Mouse (Mus musculus) forebrain, embryonic 12.5 days (tissue): ENCODE data around the gene Snx10. TPM values are rescaled to one million over a fixed set of nuclear protein-coding genes. Genes with fewer than 3 reads are reported as not detected.

ENCODE experiments used
- ATAC-seq: fragments of 200-750 bp; cut with Nextera tagmentation; 2 replicates; pipeline ENCODE4 v1.8.0; 2017; ENCODE audit warnings: moderate TSS enrichment; ENCODE audit not compliant: low FRiP score
- H3K27ac ChIP-seq: fragments of 300-500 bp; sonication (generic); 2 replicates; pipeline ENCODE4 v1.5.1; 2016; ENCODE audit warnings: mild to moderate bottlenecking
- H3K27me3 ChIP-seq: fragments of 300-500 bp; sonication (generic); 2 replicates; pipeline ENCODE4 v1.6.1; 2016; ENCODE audit warnings: mild to moderate bottlenecking
- H3K36me3 ChIP-seq: fragments of 300-500 bp; sonication (generic); replicated peaks from 2 replicates; pipeline ENCODE4 v1.6.1; 2016; ENCODE audit warnings: mild to moderate bottlenecking
- H3K4me1 ChIP-seq: fragments of 300-500 bp; sonication (generic); 2 replicates; pipeline ENCODE4 v1.6.1; 2016
- H3K4me2 ChIP-seq: fragments of 300-500 bp; sonication (generic); 2 replicates; pipeline ENCODE4 v1.6.1; 2016; ENCODE audit warnings: mild to moderate bottlenecking, moderate library complexity
- H3K4me3 ChIP-seq: fragments of 300-500 bp; sonication (generic); replicated peaks from 2 replicates; pipeline ENCODE4 v1.5.1; 2016; ENCODE audit warnings: mild to moderate bottlenecking
- H3K9ac ChIP-seq: fragments of 300-500 bp; sonication (generic); 2 replicates; pipeline ENCODE4 v1.6.1; 2016; ENCODE audit warnings: mild to moderate bottlenecking
- H3K9me3 ChIP-seq: fragments of 300-500 bp; sonication (generic); 2 replicates; pipeline ENCODE4 v1.6.1; 2016
- WGBS: fragments of 180-500 bp; shearing (Covaris S2); methylation state at CpG from one replicate; pipeline ENCODE4 v1.1.7; 2016; 5-methylcytosine and 5-hydroxymethylcytosine counted together
- polyA plus RNA-seq: library from polyadenylated mRNA; unstranded; fragments of >200 nt; fragmentation: Nextera tagmentation; extraction: Ambion mirVana; gene quantifications from 2 replicates; pipeline ENCODE4 v1.2.1, GENCODE M21; 2016

Snx10 gene
- polyA plus RNA-seq, 1 experiment from 2014 or later, result 39.8 TPM

GRCm38 (mm10) chr6:51541422-51541821 lies 17.7 kb downstream of the Snx10 start:
- Histone ChIP-seq H3K9me3 (no peaks in the 10 kb centered on the region), H3K4me1 (peaks cover 17% of the 10 kb centered on the region), H3K4me3 (no peak overlapping the region), H3K36me3 (peaks cover 7% of the 10 kb centered on the region; the same call in 1 of the 2 replicates), H3K4me2 (no peak overlapping the region), H3K9ac (no peak overlapping the region), H3K27me3 (no peaks in the 10 kb centered on the region), H3K27ac (no peak overlapping the region)
- ATAC-seq, result no peak
- 88% methylated on average over 7 of the region's 7 CpGs for WGBS

- no peaks in the 10 kb centered on the region for H3K9me3 ChIP-seq
- no peak overlapping the region for H3K27ac ChIP-seq
- H3K4me1 ChIP-seq, result peaks cover 17% of the 10 kb centered on the region
- no peak overlapping the region for H3K9ac ChIP-seq
- no peak overlapping the region for H3K4me2 ChIP-seq
- WGBS, result 76% methylated on average over 4 of the region's 4 CpGs
- H3K4me3 ChIP-seq, result no peak overlapping the region
- ATAC-seq, result no peak
- H3K36me3 ChIP-seq, result peaks cover 7% of the 10 kb centered on the region; the same call in 1 of the 2 replicates
- no peaks in the 10 kb centered on the region for H3K27me3 ChIP-seq
Measured at GRCm38 (mm10) chr6:51542147-51542546, 18.4 kb downstream of the Snx10 start.

- H3K27me3 ChIP-seq, result no peaks in the 10 kb centered on the region
- ATAC-seq, result no peak
- peak overlapping the region; percentile 31; the same call in 1 of the 2 replicates for H3K27ac ChIP-seq
- WGBS, result 25% methylated on average over 6 of the region's 6 CpGs
- no peak overlapping the region for H3K4me3 ChIP-seq
- peaks cover 17% of the 10 kb centered on the region for H3K4me1 ChIP-seq
- no peak overlapping the region for H3K9ac ChIP-seq
- H3K36me3 ChIP-seq, result peaks cover 7% of the 10 kb centered on the region; the same call in 1 of the 2 replicates
- no peak overlapping the region for H3K4me2 ChIP-seq
- no peaks in the 10 kb centered on the region for H3K9me3 ChIP-seq
Measured at GRCm38 (mm10) chr6:51543639-51544117, 20.0 kb downstream of the Snx10 start.

- peaks cover 5% of the 10 kb centered on the region; the same call in 1 of the 2 replicates for H3K36me3 ChIP-seq
- 25% methylated on average over 7 of the region's 7 CpGs for WGBS
- H3K4me3 ChIP-seq, result no peak overlapping the region
- no peak overlapping the region; the same call in 1 of the 2 replicates for H3K4me2 ChIP-seq
- H3K9ac ChIP-seq, result no peak overlapping the region
- peak; percentile 39; the same call in 1 of the 2 replicates for ATAC-seq
- peaks cover 17% of the 10 kb centered on the region for H3K4me1 ChIP-seq
- no peaks in the 10 kb centered on the region for H3K27me3 ChIP-seq
- no peaks in the 10 kb centered on the region for H3K9me3 ChIP-seq
- H3K27ac ChIP-seq, result peak overlapping the region; percentile 31; the same call in 1 of the 2 replicates
Measured at GRCm38 (mm10) chr6:51544118-51544681, 20.5 kb downstream of the Snx10 start.

- H3K36me3 ChIP-seq, result no peaks in the 10 kb centered on the region
- no peak overlapping the region for H3K4me3 ChIP-seq
- no peaks in the 10 kb centered on the region for H3K27me3 ChIP-seq
- 69% methylated on average over 11 of the region's 11 CpGs for WGBS
- no peak overlapping the region for H3K9ac ChIP-seq
- H3K4me2 ChIP-seq, result no peak overlapping the region
- no peak overlapping the region for H3K27ac ChIP-seq
- peaks cover 17% of the 10 kb centered on the region for H3K4me1 ChIP-seq
- H3K9me3 ChIP-seq, result no peaks in the 10 kb centered on the region
- no peak for ATAC-seq
Measured at GRCm38 (mm10) chr6:51545219-51545859, 21.6 kb downstream of the Snx10 start.

GRCm38 (mm10) chr6:51546085-51546484 lies 22.4 kb downstream of the Snx10 start:
- no peak overlapping the region for H3K4me2 ChIP-seq
- H3K9me3 ChIP-seq, result no peaks in the 10 kb centered on the region
- H3K4me3 ChIP-seq, result no peak overlapping the region
- 88% methylated on average over 2 of the region's 2 CpGs for WGBS
- H3K4me1 ChIP-seq, result peaks cover 17% of the 10 kb centered on the region
- ATAC-seq, result no peak
- H3K9ac ChIP-seq, result no peak overlapping the region
- no peaks in the 10 kb centered on the region for H3K36me3 ChIP-seq
- no peaks in the 10 kb centered on the region for H3K27me3 ChIP-seq
- no peak overlapping the region for H3K27ac ChIP-seq

- H3K9me3 ChIP-seq, result no peaks in the 10 kb centered on the region
- no peaks in the 10 kb centered on the region for H3K27me3 ChIP-seq
- H3K4me1 ChIP-seq, result peaks cover 9% of the 10 kb centered on the region
- 88% methylated on average over 5 of the region's 5 CpGs for WGBS
- no peak overlapping the region for H3K27ac ChIP-seq
- no peak overlapping the region for H3K9ac ChIP-seq
- H3K4me3 ChIP-seq, result no peak overlapping the region
- no peak for ATAC-seq
- no peaks in the 10 kb centered on the region for H3K36me3 ChIP-seq
- no peak overlapping the region for H3K4me2 ChIP-seq
Measured at GRCm38 (mm10) chr6:51548757-51549156, 25.1 kb downstream of the Snx10 start.

GRCm38 (mm10) chr6:51551267-51551802 lies 27.6 kb downstream of the Snx10 start:
- H3K4me2 ChIP-seq, result no peak overlapping the region
- ATAC-seq, result no peak
- H3K9me3 ChIP-seq, result 0 out of 2 replicates have a peak, but pooled peaks cover 3% of the 10 kb centered on the region
- H3K27me3 ChIP-seq, result no peaks in the 10 kb centered on the region
- H3K9ac ChIP-seq, result no peak overlapping the region
- H3K27ac ChIP-seq, result no peak overlapping the region
- H3K4me3 ChIP-seq, result no peak overlapping the region
- no peaks in the 10 kb centered on the region for H3K4me1 ChIP-seq
- no peaks in the 10 kb centered on the region; the same call in 1 of the 2 replicates for H3K36me3 ChIP-seq
- WGBS, result 91% methylated on average over 10 of the region's 10 CpGs

- no peak for ATAC-seq
- no peaks in the 10 kb centered on the region; the same call in 1 of the 2 replicates for H3K36me3 ChIP-seq
- no peak overlapping the region for H3K4me3 ChIP-seq
- 0 out of 2 replicates have a peak, but pooled peaks cover 5% of the 10 kb centered on the region for H3K9me3 ChIP-seq
- H3K27me3 ChIP-seq, result no peaks in the 10 kb centered on the region
- no peak overlapping the region for H3K9ac ChIP-seq
- 92% methylated on average over 7 of the region's 7 CpGs for WGBS
- H3K4me2 ChIP-seq, result no peak overlapping the region
- no peak overlapping the region for H3K27ac ChIP-seq
- H3K4me1 ChIP-seq, result no peaks in the 10 kb centered on the region
Measured at GRCm38 (mm10) chr6:51556562-51556961, 32.9 kb downstream of the Snx10 start.

GRCm38 (mm10) chr6:51558311-51558710 lies 34.6 kb downstream of the Snx10 start:
- H3K27me3 ChIP-seq, result no peaks in the 10 kb centered on the region
- no peak overlapping the region for H3K4me3 ChIP-seq
- H3K27ac ChIP-seq, result no peak overlapping the region
- no peak overlapping the region for H3K4me2 ChIP-seq
- H3K4me1 ChIP-seq, result no peaks in the 10 kb centered on the region
- 96% methylated on average over 7 of the region's 7 CpGs for WGBS
- no peaks in the 10 kb centered on the region; the same call in 1 of the 2 replicates for H3K36me3 ChIP-seq
- ATAC-seq, result no peak
- H3K9ac ChIP-seq, result no peak overlapping the region
- H3K9me3 ChIP-seq, result 0 out of 2 replicates have a peak, but pooled peaks cover 5% of the 10 kb centered on the region

GRCm38 (mm10) chr6:51566771-51567680 lies 43.3 kb downstream of the Snx10 start:
- WGBS, result 72% methylated on average over 14 of the region's 14 CpGs
- H3K4me2 ChIP-seq, result no peak overlapping the region
- H3K9me3 ChIP-seq, result no peaks in the 10 kb centered on the region
- 0 out of 2 replicates have a peak, but pooled peaks cover 3% of the 10 kb centered on the region for H3K36me3 ChIP-seq
- H3K27ac ChIP-seq, result 0 out of 2 replicates have a peak overlapping the region, but pooled peaks have one; percentile 13
- no peak overlapping the region for H3K9ac ChIP-seq
- no peak for ATAC-seq
- no peaks in the 10 kb centered on the region for H3K27me3 ChIP-seq
- H3K4me3 ChIP-seq, result no peak overlapping the region
- H3K4me1 ChIP-seq, result peaks cover 5% of the 10 kb centered on the region

GRCm38 (mm10) chr6:51569086-51569485 lies 45.4 kb downstream of the Snx10 start:
- Histone ChIP-seq H3K4me2 (no peak overlapping the region), H3K27ac (no peak overlapping the region), H3K27me3 (no peaks in the 10 kb centered on the region), H3K36me3 (0 out of 2 replicates have a peak, but pooled peaks cover 3% of the 10 kb centered on the region), H3K4me1 (peaks cover 5% of the 10 kb centered on the region), H3K4me3 (no peak overlapping the region), H3K9me3 (no peaks in the 10 kb centered on the region), H3K9ac (no peak overlapping the region)
- 86% methylated on average over 8 of the region's 8 CpGs for WGBS
- no peak for ATAC-seq
